In genomic region chr14:113627115-113627514, GRCm38 (mm10) we compare ENCODE assay signal across 19 mouse cellular contexts.
DNase-seq lines count a peak whose midpoint lies in the region; TF ChIP-seq lines count a peak whose summit lies in the region.
"Had no signal": no experiment of that assay in that cellular context is flagged by ENCODE, and none has a peak within 500 bp of the region (broad histone marks: within the 10 kb centered on the region; RNA-seq: fewer than 3 reads in every experiment).

No protein-coding gene starts in this region.

- H3K9me3 ChIP-seq in ES-E14 (ENCODE audit: control insufficient read depth, insufficient read depth, low read depth, low read length) = no peaks in the 10 kb centered on the region
- H3K9me3 ChIP-seq: embryonic facial prominence, embryonic 12.5 days; embryonic facial prominence, embryonic 15.5 days; hindbrain, embryonic 12.5 days; intestine, embryonic 15.5 days had no signal

- DNase-seq in frontal cortex, postnatal 36 days (ENCODE audit: low spot score in 2 of 2) = peak; percentile 5 to 18
- DNase-seq in frontal cortex, postnatal 25 days (ENCODE audit: low spot score in 2 of 2) = no peak
- DNase-seq in right cerebral cortex, adult 18-20 months = peak; percentile 5
- DNase-seq in right cerebral cortex, postnatal 14 days = no peak
- DNase-seq in ES-E14 (ENCODE audit: low read depth, low spot score) = peak; percentile 2
- DNase-seq in Muller cell, postnatal 12 days (ENCODE audit: inconsistent ontology term) = peak; percentile 20
- DNase-seq in retina, embryonic 14.5 days (ENCODE audit: low spot score) = no peak
- DNase-seq: adrenal gland, postnatal 10 days; adrenal gland, postnatal 36 days; cerebellum, adult 11 months; cerebellum, adult 2 months; cerebellum, adult 9-11 months; gastrocnemius, adult 2 months; gastrocnemius, postnatal 14 days; heart, adult 11 months had no signal

- H3K4me1 ChIP-seq in ES-E14 (ENCODE audit: control insufficient read depth in 2 of 2, insufficient read depth in 2 of 2, low read length in 2 of 2, poor library complexity in 1 of 2) = no peaks in the 10 kb centered on the region
- H3K4me1 ChIP-seq: embryonic facial prominence, embryonic 12.5 days; embryonic facial prominence, embryonic 15.5 days; hindbrain, embryonic 12.5 days; intestine, embryonic 15.5 days had no signal

- no peak overlapping the region for H3K9ac ChIP-seq in ES-E14 (ENCODE audit: insufficient read depth, low read depth, low read length, poor library complexity, severe bottlenecking)
- H3K9ac ChIP-seq: embryonic facial prominence, embryonic 12.5 days; embryonic facial prominence, embryonic 15.5 days; hindbrain, embryonic 12.5 days; intestine, embryonic 15.5 days had no signal

- no peaks in the 10 kb centered on the region for H3K36me3 ChIP-seq in ES-E14 (ENCODE audit: control insufficient read depth, insufficient read depth, low read length, poor library complexity, severe bottlenecking)
- H3K36me3 ChIP-seq: embryonic facial prominence, embryonic 12.5 days; embryonic facial prominence, embryonic 15.5 days; hindbrain, embryonic 12.5 days; intestine, embryonic 15.5 days had no signal

- H3K4me3 ChIP-seq in ES-E14 (ENCODE audit: insufficient read depth in 1 of 2, low read depth in 1 of 2, low read length in 2 of 2, poor library complexity in 1 of 2, severe bottlenecking in 1 of 2) = no peak overlapping the region
- H3K4me3 ChIP-seq: embryonic facial prominence, embryonic 12.5 days; embryonic facial prominence, embryonic 15.5 days; gastrocnemius, adult 2 months; hindbrain, embryonic 12.5 days; intestine, embryonic 15.5 days had no signal

- in situ Hi-C loops in ES-E14 (cut with MboI; ENCODE audit: low sequenced_read_pairs in 2 of 2, unreplicated experiment in 2 of 2) = no loop called here

- H3K27ac ChIP-seq in ES-E14 (ENCODE audit: insufficient read depth, low read depth, low read length, poor library complexity, severe bottlenecking) = no peak overlapping the region
- H3K27ac ChIP-seq: embryonic facial prominence, embryonic 12.5 days; embryonic facial prominence, embryonic 15.5 days; gastrocnemius, adult 2 months; hindbrain, embryonic 12.5 days; intestine, embryonic 15.5 days had no signal

TF ChIP-seq in ES-E14, 5 proteins besides CTCF, POLR2A, EP300 and RAD21:
- no peak for TF ChIP-seq MAFK (IDR thresholded peaks at IDR 0.05; ENCODE audit: insufficient read depth, low read depth, low read length)
- TF ChIP-seq ZC3H11A (IDR thresholded peaks at IDR 0.05; ENCODE audit: borderline replicate concordance, low read depth, low read length) = no peak

Comparison
In these comparisons a context has a peak if more than half of its experiments do, and no peak if none do; other contexts are left out.
1. DNase-seq: peak in frontal cortex, postnatal 36 days (2 of 2), right cerebral cortex, adult 18-20 months (single experiment), ES-E14 (single experiment) and Muller cell, postnatal 12 days (single experiment); none in frontal cortex, postnatal 25 days (0 of 2), right cerebral cortex, postnatal 14 days (single experiment) and retina, embryonic 14.5 days (single experiment).